Comparison of ENCODE assay signal across 16 mouse cellular contexts in genomic region chr14:74787717-74788116, GRCm38 (mm10).
"Had no signal": no experiment of that assay in that cellular context is flagged by ENCODE, and none has a peak within 500 bp of the region (broad histone marks: within the 10 kb centered on the region; RNA-seq: fewer than 3 reads in every experiment).

No protein-coding gene starts in this region.

- DNase-seq: lung, adult 18-20 months; lung, embryonic 14.5 days; lung, postnatal 10 days; lung, postnatal 36 days; retina, postnatal 1 day; right cerebral cortex, adult 18-20 months; right cerebral cortex, postnatal 25 days; right cerebral cortex, postnatal 4 days; spleen, adult 18-20 months; thymus, adult 18-20 months; thymus, postnatal 14 days; thymus, postnatal 36 days had no signal

- H3K27me3 ChIP-seq: megakaryocyte, embryonic 14.5 days; midbrain, embryonic 13.5 days; midbrain, embryonic 15.5 days; neural tube, embryonic 12.5 days had no signal

- ATAC-seq: midbrain, embryonic 13.5 days; midbrain, embryonic 15.5 days had no signal
